ENCODE assay signal across 16 mouse cellular contexts in the genomic region with DNA sequence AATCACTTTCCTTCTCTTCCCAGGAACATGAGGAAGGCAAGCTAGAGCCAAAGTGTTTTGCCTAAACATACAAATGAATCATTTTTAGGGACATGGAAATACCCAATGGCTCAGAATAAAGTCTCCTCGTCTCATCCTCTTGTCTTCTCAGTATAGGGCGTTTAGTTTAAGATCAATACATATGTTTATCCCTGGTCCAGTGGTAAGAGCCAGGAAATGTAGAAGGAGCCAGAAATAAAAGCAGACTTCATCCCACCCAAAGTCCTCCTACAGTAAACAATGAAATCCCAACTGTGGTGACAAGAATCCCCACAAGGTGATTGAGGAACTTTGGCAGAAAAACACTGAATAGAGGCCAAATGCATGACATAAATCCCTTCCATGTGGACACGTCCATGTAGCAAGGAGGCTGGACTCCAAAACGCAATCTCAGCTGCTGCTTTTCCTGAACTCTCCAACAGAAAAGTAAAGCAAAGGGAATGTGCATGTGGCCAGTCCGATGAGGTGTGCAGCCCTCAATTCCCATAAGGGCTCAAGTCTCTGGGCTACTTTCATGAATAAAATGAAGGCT.
DNase-seq lines count a peak whose midpoint lies in the region; ATAC-seq lines count a peak whose summit lies in the region.
"Had no signal": no experiment of that assay in that cellular context is flagged by ENCODE, and none has a peak within 500 bp of the region (broad histone marks: within the 10 kb centered on the region; RNA-seq: fewer than 3 reads in every experiment).

No protein-coding gene starts in this region.

- no peak overlapping the region for H3K27ac ChIP-seq in embryonic facial prominence, embryonic 14.5 days (replicated peaks; ENCODE audit: low read depth, low read length)
- H3K27ac ChIP-seq in embryonic facial prominence, embryonic 10.5 days (replicated peaks): no peak overlapping the region
- peak overlapping the region; percentile 27; the same call in 1 of the 2 replicates for H3K27ac ChIP-seq in kidney, embryonic 16.5 days (ENCODE audit: low read length)
- H3K27ac ChIP-seq: liver, embryonic 13.5 days had no signal

- 56% methylated on average over 5 of the region's 5 CpGs for WGBS in embryonic facial prominence, embryonic 14.5 days
- 80% methylated on average over 5 of the region's 5 CpGs for WGBS in embryonic facial prominence, embryonic 10.5 days
- 61% methylated on average over 5 of the region's 5 CpGs for WGBS in kidney, embryonic 16.5 days

- ATAC-seq in embryonic facial prominence, embryonic 14.5 days (ENCODE audit: low read depth): no peak
- peak; percentile 13; the same call in 1 of the 2 replicates for ATAC-seq in kidney, embryonic 16.5 days (ENCODE audit: low FRiP score, low TSS enrichment)
- ATAC-seq: forebrain, embryonic 16.5 days; midbrain, embryonic 16.5 days had no signal

- no peak overlapping the region for H3K9ac ChIP-seq in embryonic facial prominence, embryonic 14.5 days (ENCODE audit: low read depth, low read length)
- H3K9ac ChIP-seq in kidney, embryonic 16.5 days (replicated peaks; ENCODE audit: low read length): no peak overlapping the region
- H3K9ac ChIP-seq: liver, embryonic 13.5 days had no signal

- no peaks in the 10 kb centered on the region for H3K4me1 ChIP-seq in embryonic facial prominence, embryonic 14.5 days (ENCODE audit: control insufficient read depth, insufficient read depth, low read length)
- 0 out of 2 replicates have a peak, but pooled peaks cover 1% of the 10 kb centered on the region for H3K4me1 ChIP-seq in embryonic facial prominence, embryonic 10.5 days
- H3K4me1 ChIP-seq in kidney, embryonic 16.5 days (ENCODE audit: insufficient read depth, low read length): peaks cover 10% of the 10 kb centered on the region; the same call in 1 of the 2 replicates
- H3K4me1 ChIP-seq: liver, embryonic 13.5 days had no signal

- no peak overlapping the region for H3K4me2 ChIP-seq in embryonic facial prominence, embryonic 14.5 days (ENCODE audit: low read depth, low read length)
- no peak overlapping the region for H3K4me2 ChIP-seq in kidney, embryonic 16.5 days (replicated peaks; ENCODE audit: low read depth, low read length)
- H3K4me2 ChIP-seq: liver, embryonic 13.5 days had no signal

- no peaks in the 10 kb centered on the region for H3K9me3 ChIP-seq in embryonic facial prominence, embryonic 14.5 days (ENCODE audit: control insufficient read depth, low read length)
- no peaks in the 10 kb centered on the region for H3K9me3 ChIP-seq in embryonic facial prominence, embryonic 10.5 days
- no peaks in the 10 kb centered on the region for H3K9me3 ChIP-seq in kidney, embryonic 16.5 days (ENCODE audit: low read length)
- H3K9me3 ChIP-seq: liver, embryonic 13.5 days had no signal

- H3K36me3 ChIP-seq in embryonic facial prominence, embryonic 14.5 days (ENCODE audit: control insufficient read depth, insufficient read depth, low read length): no peaks in the 10 kb centered on the region
- H3K36me3 ChIP-seq in embryonic facial prominence, embryonic 10.5 days (replicated peaks): no peaks in the 10 kb centered on the region
- no peaks in the 10 kb centered on the region for H3K36me3 ChIP-seq in kidney, embryonic 16.5 days (ENCODE audit: insufficient read depth, low read length)
- H3K36me3 ChIP-seq: liver, embryonic 13.5 days had no signal

- DNase-seq in embryonic facial prominence, embryonic 14.5 days (ENCODE audit: low spot score): peak; percentile 41
- DNase-seq in embryonic facial prominence, embryonic 10.5 days (ENCODE audit: low spot score): no peak
- no peak for DNase-seq in kidney, postnatal 14 days
- peak; percentile 15 for DNase-seq in ovary, postnatal 14 days (ENCODE audit: low spot score)
- no peak for DNase-seq in ovary, adult 18-20 months (ENCODE audit: low spot score)
- DNase-seq in telencephalon, adult 2 months (ENCODE audit: low read depth, low spot score): peak; percentile 22
- no peak for DNase-seq in urinary bladder, postnatal 25 days (ENCODE audit: low spot score)
- DNase-seq: adrenal gland, adult 2 months; heart, postnatal 14 days; layer of hippocampus, postnatal 36 days; left cerebral cortex, postnatal 4 days; liver, embryonic 13.5 days; thymus, postnatal 14 days had no signal

- H3K4me3 ChIP-seq in embryonic facial prominence, embryonic 14.5 days (ENCODE audit: low read depth, low read length): no peak overlapping the region
- H3K4me3 ChIP-seq in embryonic facial prominence, embryonic 10.5 days: no peak overlapping the region
- H3K4me3 ChIP-seq in kidney, embryonic 16.5 days (ENCODE audit: low read length): no peak overlapping the region
- H3K4me3 ChIP-seq: liver, embryonic 13.5 days had no signal

- H3K27me3 ChIP-seq in embryonic facial prominence, embryonic 14.5 days (replicated peaks; ENCODE audit: control insufficient read depth, insufficient read depth, low read length): no peaks in the 10 kb centered on the region
- H3K27me3 ChIP-seq in embryonic facial prominence, embryonic 10.5 days (replicated peaks; ENCODE audit: low read depth, poor library complexity, severe bottlenecking): no peaks in the 10 kb centered on the region
- H3K27me3 ChIP-seq in kidney, embryonic 16.5 days (ENCODE audit: insufficient read depth, low read length): no peaks in the 10 kb centered on the region
- H3K27me3 ChIP-seq: liver, embryonic 13.5 days had no signal

Comparison
In these comparisons a context has a peak if more than half of its experiments do, and no peak if none do; other contexts are left out.
1. DNase-seq: peak in embryonic facial prominence, embryonic 14.5 days (single experiment), ovary, postnatal 14 days (single experiment) and telencephalon, adult 2 months (single experiment); none in embryonic facial prominence, embryonic 10.5 days (single experiment), kidney, postnatal 14 days (single experiment), ovary, adult 18-20 months (single experiment) and urinary bladder, postnatal 25 days (single experiment).